Mouse (Mus musculus) WW6 (cell line): Measurements from ENCODE around the gene Tas2r121.
"Not testable (repeated sequence)": the region's sequence is repeated elsewhere in the genome, so short reads cannot be mapped to it uniquely, and the experiment has no call there.

Source experiments
- DNase-seq: peaks from one replicate; pipeline ENCODE4 v3.0.0-alpha.2; 2013; ENCODE audit warnings: low read depth, low spot score

Tas2r121 gene

GRCm38 (mm10) chr6:132700907-132701306 is at the start of gene Tas2r121:
Gene Tas2r121, minus strand, starts transcription at chr6:132701007.
- no peak for DNase-seq

GRCm38 (mm10) chr6:132750206-132750605 is 49.4 kb upstream of the Tas2r121 start:
- no peak for DNase-seq

- DNase-seq = no peak
These were observed 37.1 kb upstream of the Tas2r121 start, which contains the start of gene Tas2r115 for GRCm38 (mm10) chr6:132737935-132738334. Gene Tas2r115, minus strand, starts transcription at chr6:132738035.

- no peak for DNase-seq
These were observed 11.0 kb upstream of the Tas2r121 start, which contains the start of gene Tas2r122 for GRCm38 (mm10) chr6:132711828-132712227. Gene Tas2r122, minus strand, starts transcription at chr6:132711928.

- DNase-seq = not testable (repeated sequence)
These were observed 9.2 kb downstream of the Tas2r121 start for GRCm38 (mm10) chr6:132691596-132691995.

GRCm38 (mm10) chr6:132656653-132657052 is 44.2 kb downstream of the Tas2r121 start, which contains the start of gene Tas2r120:
Gene Tas2r120, plus strand, starts transcription at chr6:132656953.
- DNase-seq = no peak

- DNase-seq = no peak
These were observed 49.4 kb downstream of the Tas2r121 start, which contains the start of gene A630073D07Rik for GRCm38 (mm10) chr6:132651426-132651825. Gene A630073D07Rik, minus strand, starts transcription at chr6:132651526.
